In genomic region chr13:116243272-116243784, GRCm38 (mm10) we compare ENCODE assay signal across 26 mouse cellular contexts.
A peak's percentile ranks its signal among the peaks of the same experiment; 100 is the strongest.
DNase-seq lines count a peak whose midpoint lies in the region; ATAC-seq and TF ChIP-seq lines count a peak whose summit lies in the region.
"Had no signal": no experiment of that assay in that cellular context is flagged by ENCODE, and none has a peak within 500 bp of the region (broad histone marks: within the 10 kb centered on the region; RNA-seq: fewer than 3 reads in every experiment).

No protein-coding gene starts in this region.

- no peak overlapping the region for H3K4me2 ChIP-seq in forebrain, embryonic 12.5 days
- no peak overlapping the region for H3K4me2 ChIP-seq in forebrain, embryonic 15.5 days (replicated peaks)
- H3K4me2 ChIP-seq in midbrain, embryonic 11.5 days, result no peak overlapping the region
- H3K4me2 ChIP-seq in neural tube, embryonic 13.5 days, result no peak overlapping the region
- H3K4me2 ChIP-seq: heart, embryonic 13.5 days; limb, embryonic 13.5 days; liver, embryonic 11.5 days had no signal

- H3K9me3 ChIP-seq in forebrain, embryonic 12.5 days, result no peaks in the 10 kb centered on the region
- H3K9me3 ChIP-seq in forebrain, embryonic 15.5 days, result no peaks in the 10 kb centered on the region
- no peaks in the 10 kb centered on the region for H3K9me3 ChIP-seq in midbrain, embryonic 11.5 days (ENCODE audit: control insufficient read depth, low read length)
- H3K9me3 ChIP-seq in midbrain, embryonic 10.5 days (replicated peaks), result no peaks in the 10 kb centered on the region
- H3K9me3 ChIP-seq in neural tube, embryonic 13.5 days, result no peaks in the 10 kb centered on the region
- H3K9me3 ChIP-seq: heart, embryonic 13.5 days; limb, embryonic 13.5 days had no signal

- no peak overlapping the region for H3K9ac ChIP-seq in forebrain, embryonic 12.5 days
- H3K9ac ChIP-seq in forebrain, embryonic 15.5 days (replicated peaks), result no peak overlapping the region
- no peak overlapping the region for H3K9ac ChIP-seq in midbrain, embryonic 11.5 days (ENCODE audit: low read length)
- no peak overlapping the region for H3K9ac ChIP-seq in neural tube, embryonic 13.5 days
- H3K9ac ChIP-seq: forebrain, postnatal 0 days; heart, embryonic 13.5 days; limb, embryonic 13.5 days had no signal

- peaks cover 6% of the 10 kb centered on the region; the same call in 1 of the 2 replicates for H3K4me1 ChIP-seq in forebrain, embryonic 12.5 days
- H3K4me1 ChIP-seq in forebrain, embryonic 15.5 days, result no peaks in the 10 kb centered on the region
- no peaks in the 10 kb centered on the region for H3K4me1 ChIP-seq in midbrain, embryonic 11.5 days (ENCODE audit: control insufficient read depth, insufficient read depth, low read length)
- peaks cover 4% of the 10 kb centered on the region; the same call in 1 of the 2 replicates for H3K4me1 ChIP-seq in midbrain, embryonic 10.5 days
- 0 out of 2 replicates have a peak, but pooled peaks cover 6% of the 10 kb centered on the region for H3K4me1 ChIP-seq in neural tube, embryonic 13.5 days (replicated peaks)
- H3K4me1 ChIP-seq: heart, embryonic 13.5 days; limb, embryonic 13.5 days had no signal

- no peak overlapping the region for H3K4me3 ChIP-seq in forebrain, embryonic 12.5 days (replicated peaks)
- no peak overlapping the region for H3K4me3 ChIP-seq in forebrain, embryonic 15.5 days
- H3K4me3 ChIP-seq in midbrain, embryonic 11.5 days (ENCODE audit: low read depth, low read length), result no peak overlapping the region
- no peak overlapping the region for H3K4me3 ChIP-seq in midbrain, embryonic 10.5 days
- H3K4me3 ChIP-seq in neural tube, embryonic 13.5 days, result no peak overlapping the region
- H3K4me3 ChIP-seq: heart, adult 2 months; heart, embryonic 13.5 days; limb, embryonic 13.5 days had no signal

- WGBS in forebrain, embryonic 12.5 days, result 93% methylated on average over 11 of the region's 11 CpGs
- 90% methylated on average over 11 of the region's 11 CpGs for WGBS in forebrain, embryonic 15.5 days
- WGBS in midbrain, embryonic 11.5 days, result 91% methylated on average over 11 of the region's 11 CpGs
- 94% methylated on average over 11 of the region's 11 CpGs for WGBS in midbrain, embryonic 10.5 days
- 57% methylated on average over 11 of the region's 11 CpGs for WGBS in neural tube, embryonic 13.5 days

- TF ChIP-seq CTCF in brain, embryonic 14.5 days (IDR thresholded peaks at IDR 0.05; ENCODE audit: borderline replicate concordance, extremely low read depth, insufficient read depth, insufficient read length), result no peak

- H3K27me3 ChIP-seq in forebrain, embryonic 12.5 days, result no peaks in the 10 kb centered on the region
- H3K27me3 ChIP-seq in forebrain, embryonic 15.5 days, result no peaks in the 10 kb centered on the region
- no peaks in the 10 kb centered on the region for H3K27me3 ChIP-seq in midbrain, embryonic 11.5 days (ENCODE audit: control insufficient read depth, insufficient read depth, low read length)
- H3K27me3 ChIP-seq in midbrain, embryonic 10.5 days (ENCODE audit: low read depth, poor library complexity, severe bottlenecking), result no peaks in the 10 kb centered on the region
- H3K27me3 ChIP-seq in neural tube, embryonic 13.5 days, result no peaks in the 10 kb centered on the region
- H3K27me3 ChIP-seq: CH12.LX; heart, embryonic 13.5 days; limb, embryonic 13.5 days had no signal

- DNase-seq in midbrain, embryonic 11.5 days (ENCODE audit: low spot score, missing footprints), result no peak
- DNase-seq in midbrain, embryonic 10.5 days (ENCODE audit: low spot score), result no peak
- DNase-seq in brain, embryonic 14.5 days (ENCODE audit: low read depth), result peak; percentile 5
- DNase-seq in T-cell, adult 2 months (ENCODE audit: low spot score), result no peak
- DNase-seq in ovary, postnatal 10 days (ENCODE audit: low spot score), result no peak
- DNase-seq: adrenal gland, adult 8-10 months; cerebellum, adult 8-10 months; cerebellum, postnatal 36 days; forebrain, postnatal 0 days; heart, adult 2 months; heart, postnatal 10 days; kidney, adult 11 months; kidney, postnatal 14 days; layer of hippocampus, adult 9-11 months; lung, postnatal 36 days; right cerebral cortex, adult 18-20 months; spleen, adult 18-20 months; thymus, postnatal 14 days had no signal

- no peaks in the 10 kb centered on the region for H3K36me3 ChIP-seq in forebrain, embryonic 12.5 days (replicated peaks)
- H3K36me3 ChIP-seq in forebrain, embryonic 15.5 days, result no peaks in the 10 kb centered on the region
- H3K36me3 ChIP-seq in midbrain, embryonic 11.5 days (ENCODE audit: control insufficient read depth, insufficient read depth, low read length), result no peaks in the 10 kb centered on the region
- H3K36me3 ChIP-seq in midbrain, embryonic 10.5 days, result no peaks in the 10 kb centered on the region
- no peaks in the 10 kb centered on the region for H3K36me3 ChIP-seq in neural tube, embryonic 13.5 days
- H3K36me3 ChIP-seq: heart, embryonic 13.5 days; limb, embryonic 13.5 days had no signal

- H3K27ac ChIP-seq in forebrain, embryonic 12.5 days, result no peak overlapping the region
- no peak overlapping the region for H3K27ac ChIP-seq in forebrain, embryonic 15.5 days (replicated peaks)
- H3K27ac ChIP-seq in midbrain, embryonic 11.5 days (ENCODE audit: low read depth, low read length), result no peak overlapping the region
- H3K27ac ChIP-seq in midbrain, embryonic 10.5 days (replicated peaks), result no peak overlapping the region
- no peak overlapping the region for H3K27ac ChIP-seq in neural tube, embryonic 13.5 days (replicated peaks)
- H3K27ac ChIP-seq: heart, adult 2 months; heart, embryonic 13.5 days; limb, embryonic 13.5 days had no signal

- no peak for TF ChIP-seq POLR2A in brain, embryonic 14.5 days (IDR thresholded peaks at IDR 0.05; ENCODE audit: borderline replicate concordance, extremely low read depth, insufficient read depth, insufficient read length, poor library complexity, severe bottlenecking)

- 0 out of 2 replicates have a peak, but pooled peaks have one; percentile 14 for ATAC-seq in forebrain, embryonic 12.5 days (ENCODE audit: low FRiP score)
- ATAC-seq in forebrain, embryonic 15.5 days (replicated peaks), result no peak
- peak; percentile 50; the same call in 1 of the 2 replicates for ATAC-seq in midbrain, embryonic 11.5 days (ENCODE audit: low FRiP score)
- ATAC-seq in neural tube, embryonic 13.5 days (ENCODE audit: low read depth), result peak; percentile 56; the same call in 1 of the 2 replicates
- ATAC-seq: forebrain, postnatal 0 days; inflammation-experienced regulatory T-cells, adult 6 months had no signal
